Mouse (Mus musculus): ENCODE results near the gene Mrps31. TPM values are rescaled to one million over a fixed set of nuclear protein-coding genes. Genes with fewer than 3 reads are reported as not detected.

The Mrps31 gene
- total and polyA plus RNA-seq, 3 experiments = 2.1 to 51.0 (median 35.9) TPM

Other genes with a start within 250 kb of the Mrps31 start
- gene Nek3, start 244.9 kb upstream of the Mrps31 start, total RNA-seq (2021) = 1 to 10 TPM; 5.3 to 5.6 TPM
- gene Nek3, start 244.9 kb upstream of the Mrps31 start, polyA plus RNA-seq (2012; rRNA removed) = 0.65 and 0.66 TPM in 2 replicates
- gene Ckap2, start 225.5 kb upstream of the Mrps31 start, total RNA-seq (2021) = 1 to 10 TPM; 1.9 to 3.1 TPM
- 0.58 and 0.78 TPM in 2 replicates for gene Ckap2, start 225.5 kb upstream of the Mrps31 start, polyA plus RNA-seq (2012; rRNA removed)
- gene Vps36, start 218.6 kb upstream of the Mrps31 start, total RNA-seq (2021) = 10 to 100 TPM; 29.9 to 36.2 TPM
- 5.2 and 5.7 TPM in 2 replicates for gene Vps36, start 218.6 kb upstream of the Mrps31 start, polyA plus RNA-seq (2012; rRNA removed)
- gene Thsd1, start 184.0 kb upstream of the Mrps31 start, total RNA-seq (2021) = 1 to 10 TPM; 2.2 to 3.6 TPM
- 2.2 and 2.5 TPM in 2 replicates for gene Thsd1, start 184.0 kb upstream of the Mrps31 start, polyA plus RNA-seq (2012; rRNA removed)
- not detected for gene Tpte, start 127.9 kb upstream of the Mrps31 start, total RNA-seq (2021)
- 0.04 TPM in 1 of 2 replicates, not detected in the other for gene Tpte, start 127.9 kb upstream of the Mrps31 start, polyA plus RNA-seq (2012; rRNA removed)
- gene Slc25a15, start 12.8 kb upstream of the Mrps31 start, total RNA-seq (2021) = 10 to 100 TPM; 11.8 to 15.7 TPM
- 4.1 and 6.2 TPM in 2 replicates for gene Slc25a15, start 12.8 kb upstream of the Mrps31 start, polyA plus RNA-seq (2012; rRNA removed)